Mouse (Mus musculus) kidney, adult 2 months (tissue): ENCODE data around the gene Flrt1. TPM values are rescaled to one million over a fixed set of nuclear protein-coding genes. Genes with fewer than 3 reads are reported as not detected.

Source experiments
- DNase-seq: peaks from one replicate; pipeline ENCODE4 v3.0.0; 2021
- H3K27ac ChIP-seq: fragments of 200-500 bp; 2 replicates; pipeline ENCODE4 v1.5.1; 2012; ENCODE audit warnings: low read depth, low read length, control low read depth, inconsistent platforms; ENCODE audit not compliant: insufficient read depth
- H3K27me3 ChIP-seq: fragments of 200-500 bp; replicated peaks from 2 replicates; pipeline ENCODE4 v1.6.1; 2012; ENCODE audit warnings: mild to moderate bottlenecking, moderate library complexity, low read length, inconsistent platforms; ENCODE audit not compliant: control insufficient read depth, insufficient read depth
- H3K36me3 ChIP-seq: fragments of 200-500 bp; 2 replicates; pipeline ENCODE4 v1.6.1; 2012; ENCODE audit warnings: mild to moderate bottlenecking, moderate library complexity, low read length, inconsistent platforms; ENCODE audit not compliant: control insufficient read depth, insufficient read depth
- H3K4me1 ChIP-seq: fragments of 200-500 bp; 2 replicates; pipeline ENCODE4 v1.6.1; 2011; ENCODE audit warnings: low read length; ENCODE audit not compliant: control insufficient read depth, insufficient read depth
- H3K4me3 ChIP-seq: fragments of 200-500 bp; 2 replicates; pipeline ENCODE4 v1.5.1; 2011; ENCODE audit warnings: mild to moderate bottlenecking, low read depth, low read length, control low read depth; ENCODE audit not compliant: insufficient read depth
- CTCF ChIP-seq: fragments of 200-500 bp; conservative IDR thresholded peaks from 2 replicates; pipeline ENCODE4 v1.5.1; 2011; ENCODE audit warnings: low read depth, mild to moderate bottlenecking, control low read depth, low read length, moderate library complexity, mixed read lengths; ENCODE audit not compliant: insufficient read depth, insufficient read length
- POLR2A ChIP-seq: fragments of 200-500 bp; IDR thresholded peaks from one replicate; pipeline ENCODE4 v1.6.1; 2011; ENCODE audit warnings: low read depth, low read length, control low read depth
- whole genome bisulfite sequencing: fragments of 180-500 bp; shearing (Covaris S2); methylation state at CpG from one replicate; pipeline ENCODE4 v1.1.7; 2018; 5-methylcytosine and 5-hydroxymethylcytosine counted together
- polyA plus RNA-seq: library from polyadenylated mRNA; depleted of rRNA; stranded (reverse); fragments of >200 nt; gene quantifications from 2 replicates; pipeline ENCODE4 v1.2.3, GENCODE M21; 2012

The Flrt1 gene
- polyA plus RNA-seq, 1 experiment, result 23.1 TPM

- no peak overlapping the region for H3K4me3 ChIP-seq
- H3K36me3 ChIP-seq, result no peaks in the 10 kb centered on the region
- WGBS, result 80% methylated on average over 6 of the region's 6 CpGs
- peaks cover 18% of the 10 kb centered on the region for H3K4me1 ChIP-seq
- no peaks in the 10 kb centered on the region for H3K27me3 ChIP-seq
- no peak for DNase-seq
- TF ChIP-seq CTCF (no peak), POLR2A (no peak)
- no peak overlapping the region for H3K27ac ChIP-seq
These were observed 5.8 kb upstream of the Flrt1 start for GRCm38 (mm10) chr19:7111309-7111708.

- TF ChIP-seq POLR2A (no peak), CTCF (no peak)
- Histone ChIP-seq H3K4me1 (peaks cover 18% of the 10 kb centered on the region), H3K27me3 (no peaks in the 10 kb centered on the region), H3K4me3 (no peak overlapping the region), H3K27ac (no peak overlapping the region), H3K36me3 (no peaks in the 10 kb centered on the region)
- WGBS, result 32% methylated on average over 6 of the region's 6 CpGs
- DNase-seq, result no peak
These were observed 5.3 kb upstream of the Flrt1 start for GRCm38 (mm10) chr19:7110875-7111274.

DNA sequence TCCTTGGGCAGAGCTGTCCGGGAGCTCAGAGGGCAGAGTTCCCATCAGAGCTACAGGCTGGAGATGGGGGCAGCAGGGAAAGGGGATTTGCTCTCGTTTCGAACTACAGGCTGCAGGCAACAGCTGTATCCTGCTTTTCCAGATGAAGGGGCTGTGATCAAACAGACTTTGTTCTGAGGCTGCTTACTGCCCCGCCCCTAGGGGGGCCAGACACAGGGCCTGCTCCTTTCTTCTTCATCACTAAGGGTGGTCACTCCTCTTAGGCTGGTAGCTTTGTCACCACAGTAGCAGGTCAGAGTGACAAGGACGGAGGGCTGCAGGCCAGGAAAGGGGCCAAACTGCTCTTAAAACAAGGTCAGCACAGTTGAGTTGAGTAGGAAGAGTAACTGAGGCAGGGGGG lies 4.6 kb upstream of the Flrt1 start:
- Histone ChIP-seq H3K36me3 (no peaks in the 10 kb centered on the region), H3K27ac (no peak overlapping the region), H3K27me3 (no peaks in the 10 kb centered on the region), H3K4me3 (no peak overlapping the region), H3K4me1 (peaks cover 18% of the 10 kb centered on the region)
- no peak for DNase-seq
- TF ChIP-seq POLR2A (no peak), CTCF (no peak)
- WGBS, result 61% methylated on average over 5 of the region's 5 CpGs

DNA sequence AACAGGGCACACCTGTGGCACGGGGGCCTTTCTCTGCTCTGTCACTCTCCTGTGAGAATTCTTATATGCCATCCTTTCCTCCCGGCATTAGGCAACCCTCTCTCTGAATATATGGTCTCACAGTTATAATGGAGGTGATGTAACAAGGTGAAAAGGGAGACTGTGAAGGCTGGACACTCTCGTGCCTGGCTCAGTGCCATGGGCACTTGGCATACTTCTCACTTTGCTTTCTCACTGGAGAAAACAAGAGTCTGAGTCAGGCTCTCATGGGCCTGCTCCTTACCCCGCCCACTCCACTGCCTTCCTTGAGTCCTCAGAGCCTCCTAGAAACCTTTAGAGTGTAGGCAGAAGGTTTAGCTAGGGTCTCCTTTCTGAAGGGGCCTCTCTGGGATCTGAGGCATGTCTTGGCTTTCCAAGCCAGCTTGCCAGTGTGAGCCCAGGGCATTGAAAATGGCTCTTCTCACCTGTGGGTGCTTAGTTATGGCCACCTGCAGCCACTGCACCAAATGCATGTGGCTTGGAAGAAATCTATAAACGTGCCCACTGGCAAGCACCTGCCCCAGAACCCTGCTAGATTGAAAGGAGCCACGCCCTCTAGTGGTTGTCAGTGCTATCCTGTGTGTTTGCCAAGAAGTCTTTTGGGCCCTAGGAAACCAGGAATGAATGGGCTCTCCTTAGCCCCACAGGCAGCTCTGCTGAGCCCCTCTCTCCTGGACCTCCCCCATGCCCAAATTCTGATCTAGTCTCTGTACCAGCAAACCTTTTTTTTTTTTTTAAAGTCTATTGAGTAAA lies 2.8 kb upstream of the Flrt1 start:
- 33% methylated on average over 6 of the region's 6 CpGs for WGBS
- H3K4me1 ChIP-seq, result peaks cover 18% of the 10 kb centered on the region

GRCm38 (mm10) chr19:7107174-7107573 lies 1.6 kb upstream of the Flrt1 start:
- TF ChIP-seq CTCF (no peak), POLR2A (no peak)
- Histone ChIP-seq H3K4me1 (peaks cover 15% of the 10 kb centered on the region), H3K4me3 (no peak overlapping the region), H3K27me3 (no peaks in the 10 kb centered on the region), H3K27ac (no peak overlapping the region), H3K36me3 (no peaks in the 10 kb centered on the region)
- WGBS, result 55% methylated on average over 4 of the region's 4 CpGs
- DNase-seq, result no peak

More for the DNA sequence above, 2.8 kb upstream of the Flrt1 start:
- Histone ChIP-seq H3K36me3 (no peaks in the 10 kb centered on the region), H3K27me3 (no peaks in the 10 kb centered on the region), H3K27ac (no peak overlapping the region), H3K4me3 (no peak overlapping the region)
- TF ChIP-seq POLR2A, result no peak
- TF ChIP-seq CTCF, result peak; percentile 55
- DNase-seq, result peak; percentile 73

DNA sequence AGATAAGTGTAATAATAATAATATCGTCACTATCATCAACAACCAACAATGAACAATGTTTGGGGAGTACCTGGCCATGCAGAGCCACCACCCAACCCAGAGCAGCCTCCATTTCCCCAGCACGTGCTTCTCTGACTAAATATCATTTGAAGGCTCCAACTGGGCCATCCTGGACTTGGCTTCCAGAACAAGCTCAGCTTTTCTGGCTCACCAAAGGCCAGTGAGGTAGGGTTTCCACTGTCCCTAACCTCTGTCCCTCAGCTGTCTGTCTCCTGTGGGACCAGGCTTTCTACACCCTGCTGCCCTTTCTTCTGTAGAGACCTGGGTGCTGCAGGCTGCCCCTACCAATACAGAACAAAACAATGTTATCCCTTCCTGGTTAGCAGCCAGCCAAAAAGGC lies 1.0 kb upstream of the Flrt1 start:
- WGBS, result 93% methylated on average over 2 of the region's 2 CpGs
- no peaks in the 10 kb centered on the region for H3K27me3 ChIP-seq
- TF ChIP-seq CTCF (no peak), POLR2A (no peak)

DNA sequence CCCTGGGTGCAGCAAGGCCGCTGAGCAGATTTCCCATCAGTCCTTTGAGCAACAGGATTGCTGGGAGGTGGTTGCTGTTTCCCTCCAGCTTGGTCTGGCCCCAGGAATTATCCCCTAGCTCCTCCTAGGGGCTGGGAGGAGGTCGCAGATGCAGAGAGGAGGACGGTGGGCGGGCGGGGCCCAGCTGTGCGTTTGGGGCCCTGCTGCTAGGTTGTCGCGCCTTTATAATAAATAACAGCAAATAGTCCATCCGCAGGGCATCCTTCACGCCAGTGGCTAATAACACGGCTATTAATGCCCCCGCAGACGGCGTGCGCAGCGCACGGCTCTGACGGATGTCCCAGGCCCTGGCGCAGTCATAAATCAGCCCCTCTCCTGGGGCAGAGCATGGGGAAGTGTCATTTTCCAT lies 1.5 kb downstream of the Flrt1 start:
- H3K27ac ChIP-seq, result no peak overlapping the region
- no peaks in the 10 kb centered on the region for H3K36me3 ChIP-seq
- H3K4me1 ChIP-seq, result 0 out of 2 replicates have a peak, but pooled peaks cover 6% of the 10 kb centered on the region
- H3K27me3 ChIP-seq, result no peaks in the 10 kb centered on the region
- no peak for DNase-seq
- 68% methylated on average over 19 of the region's 19 CpGs for WGBS
- H3K4me3 ChIP-seq, result no peak overlapping the region
- TF ChIP-seq POLR2A, result no peak
- TF ChIP-seq CTCF, result 0 out of 2 replicates have a peak, but pooled peaks have one; percentile 11

More for the DNA sequence above, 1.0 kb upstream of the Flrt1 start:
- no peak overlapping the region for H3K4me3 ChIP-seq
- peaks cover 14% of the 10 kb centered on the region for H3K4me1 ChIP-seq
- no peaks in the 10 kb centered on the region for H3K36me3 ChIP-seq
- no peak for DNase-seq
- no peak overlapping the region for H3K27ac ChIP-seq
